Comparison of ENCODE assay signal across 8 mouse cellular contexts in genomic region chr5:139324691-139325394, GRCm38 (mm10). TPM values are rescaled to one million over a fixed set of nuclear protein-coding genes. Genes with fewer than 3 reads are reported as not detected.
A peak's percentile ranks its signal among the peaks of the same experiment; 100 is the strongest.
DNase-seq lines count a peak whose midpoint lies in the region; ATAC-seq lines count a peak whose summit lies in the region.

No protein-coding gene starts in this region.

- DNase-seq in frontal cortex, postnatal 25 days (ENCODE audit: low spot score in 2 of 2) = no peak
- peak; percentile 50 for DNase-seq in R1 (ENCODE audit: low read depth, low spot score)
- no peak for DNase-seq in forebrain, embryonic 10.5 days (ENCODE audit: extremely low spot score, low spot score)
- DNase-seq in induced T-regulatory cell, adult 2 months (ENCODE audit: low read depth) = peak; percentile 83
- peak; percentile 25 for DNase-seq in liver

- 2% methylated on average over 58 of the region's 62 CpGs for WGBS in forebrain, embryonic 10.5 days
- 2% methylated on average over 53 of the region's 62 CpGs for WGBS in midbrain, embryonic 15.5 days
- WGBS in stomach, embryonic 15.5 days = 2% methylated on average over 59 of the region's 62 CpGs

- no peaks in the 10 kb centered on the region for H3K36me3 ChIP-seq in forebrain, embryonic 10.5 days (replicated peaks)
- no peaks in the 10 kb centered on the region for H3K36me3 ChIP-seq in midbrain, embryonic 15.5 days (replicated peaks)
- H3K36me3 ChIP-seq in stomach, embryonic 15.5 days = no peaks in the 10 kb centered on the region

- H3K4me2 ChIP-seq in midbrain, embryonic 15.5 days = peak overlapping the region; percentile 69
- H3K4me2 ChIP-seq in stomach, embryonic 15.5 days = peak overlapping the region; percentile 92

- peak overlapping the region; percentile 76 for H3K4me3 ChIP-seq in forebrain, embryonic 10.5 days
- H3K4me3 ChIP-seq in midbrain, embryonic 15.5 days = peak overlapping the region; percentile 79
- peak overlapping the region; percentile 58 for H3K4me3 ChIP-seq in stomach, embryonic 15.5 days (replicated peaks)

- no peaks in the 10 kb centered on the region for H3K9me3 ChIP-seq in forebrain, embryonic 10.5 days
- H3K9me3 ChIP-seq in midbrain, embryonic 15.5 days = no peaks in the 10 kb centered on the region
- H3K9me3 ChIP-seq in stomach, embryonic 15.5 days = no peaks in the 10 kb centered on the region

- peak overlapping the region; percentile 71 for H3K27ac ChIP-seq in forebrain, embryonic 10.5 days
- H3K27ac ChIP-seq in midbrain, embryonic 15.5 days = peak overlapping the region; percentile 74
- H3K27ac ChIP-seq in stomach, embryonic 15.5 days = no peak overlapping the region; the same call in 1 of the 2 replicates

- H3K4me1 ChIP-seq in forebrain, embryonic 10.5 days = peaks cover 27% of the 10 kb centered on the region
- peaks cover 19% of the 10 kb centered on the region for H3K4me1 ChIP-seq in midbrain, embryonic 15.5 days
- H3K4me1 ChIP-seq in stomach, embryonic 15.5 days = peaks cover 19% of the 10 kb centered on the region

- H3K27me3 ChIP-seq in forebrain, embryonic 10.5 days (ENCODE audit: poor library complexity, severe bottlenecking) = peaks cover 66% of the 10 kb centered on the region
- H3K27me3 ChIP-seq in midbrain, embryonic 15.5 days (replicated peaks) = peaks cover 14% of the 10 kb centered on the region; the same call in 1 of the 2 replicates
- peaks cover 14% of the 10 kb centered on the region for H3K27me3 ChIP-seq in stomach, embryonic 15.5 days (replicated peaks)

- peak; percentile 7 for ATAC-seq in frontal cortex, adult (ENCODE audit: low TSS enrichment)
- peak; percentile 51 for ATAC-seq in midbrain, embryonic 15.5 days (replicated peaks)
- 0 out of 2 replicates have a peak, but pooled peaks have one; percentile 23 for ATAC-seq in stomach, embryonic 15.5 days (ENCODE audit: insufficient read depth, low FRiP score, low read depth)

- peak overlapping the region; percentile 83 for H3K9ac ChIP-seq in midbrain, embryonic 15.5 days
- H3K9ac ChIP-seq in stomach, embryonic 15.5 days = peak overlapping the region; percentile 40

RNA-seq across cellular contexts. Expression of gene Adap1, which starts 0.6 kb away (rescaled TPM):
- polyA plus RNA-seq in forebrain, embryonic 10.5 days (2016; fragmentation: Nextera tagmentation; extraction: Ambion mirVana) = 0.27 and 0.49 TPM in 2 replicates
- 115 and 118 TPM in 2 replicates for polyA plus RNA-seq in midbrain, embryonic 15.5 days (2015; fragmentation: Nextera tagmentation; extraction: Ambion mirVana)
- 12.3 and 13.0 TPM in 2 replicates for polyA plus RNA-seq in stomach, embryonic 15.5 days (2015; fragmentation: Nextera tagmentation; extraction: Ambion mirVana)

RNA-seq across cellular contexts. Expression of gene Cox19, which starts 26.4 kb away (rescaled TPM):
- 119 and 120 TPM in 2 replicates for polyA plus RNA-seq in forebrain, embryonic 10.5 days (2016; fragmentation: Nextera tagmentation; extraction: Ambion mirVana)
- 106 and 108 TPM in 2 replicates for polyA plus RNA-seq in midbrain, embryonic 15.5 days (2015; fragmentation: Nextera tagmentation; extraction: Ambion mirVana)
- polyA plus RNA-seq in stomach, embryonic 15.5 days (2015; fragmentation: Nextera tagmentation; extraction: Ambion mirVana) = 109 and 115 TPM in 2 replicates

RNA-seq across cellular contexts. Expression of gene Cyp2w1, which starts 27.6 kb away (rescaled TPM):
- not detected in 2 replicates for polyA plus RNA-seq in forebrain, embryonic 10.5 days (2016; fragmentation: Nextera tagmentation; extraction: Ambion mirVana)
- 0.46 TPM in 1 of 2 replicates, not detected in the other for polyA plus RNA-seq in midbrain, embryonic 15.5 days (2015; fragmentation: Nextera tagmentation; extraction: Ambion mirVana)
- polyA plus RNA-seq in stomach, embryonic 15.5 days (2015; fragmentation: Nextera tagmentation; extraction: Ambion mirVana) = 8.5 and 11.6 TPM in 2 replicates

RNA-seq across cellular contexts. Expression of gene Gpr146, which starts 52.7 kb away (rescaled TPM):
- 1.6 and 1.8 TPM in 2 replicates for polyA plus RNA-seq in forebrain, embryonic 10.5 days (2016; fragmentation: Nextera tagmentation; extraction: Ambion mirVana)
- polyA plus RNA-seq in midbrain, embryonic 15.5 days (2015; fragmentation: Nextera tagmentation; extraction: Ambion mirVana) = 2.5 and 2.7 TPM in 2 replicates
- 2.7 and 3.3 TPM in 2 replicates for polyA plus RNA-seq in stomach, embryonic 15.5 days (2015; fragmentation: Nextera tagmentation; extraction: Ambion mirVana)

Comparison
In these comparisons a context has a peak if more than half of its experiments do, and no peak if none do; other contexts are left out.
1. DNase-seq: peak in R1 (single experiment), induced T-regulatory cell, adult 2 months (single experiment) and liver (single experiment); none in frontal cortex, postnatal 25 days (0 of 2) and forebrain, embryonic 10.5 days (single experiment).
2. Peak in every context shown above with its lines, with median percentiles within 50 percentile points of each other: ATAC-seq and H3K4me3 ChIP-seq.